Mouse (Mus musculus): Measurements from ENCODE around the gene Pbld1. TPM values are rescaled to one million over a fixed set of nuclear protein-coding genes. Genes with fewer than 3 reads are reported as not detected.

The Pbld1 gene
- polyA plus RNA-seq, 1 experiment: 0.23 TPM

DNA sequence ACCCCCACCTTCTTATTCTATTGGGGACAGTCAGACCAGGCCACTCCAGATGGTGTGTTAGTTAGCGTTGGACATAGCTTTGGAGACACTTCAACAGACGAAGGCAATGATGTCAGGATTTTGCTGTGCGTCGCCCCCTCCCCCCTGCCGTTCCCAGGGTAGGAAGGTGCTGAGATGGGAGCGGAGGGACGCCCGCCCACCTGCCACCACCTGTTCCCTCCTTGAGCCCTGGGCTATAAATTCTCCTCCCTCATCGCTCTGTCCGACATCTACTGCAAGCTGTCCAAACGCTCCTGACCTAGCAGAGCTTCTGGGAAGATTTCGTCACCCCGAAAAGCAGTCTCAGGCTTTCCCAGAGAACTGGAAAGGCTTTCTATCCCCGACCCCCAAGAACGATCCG lies 39.6 kb downstream of the Pbld1 start, which contains the start of gene Atoh7:
Gene Atoh7, plus strand, starts transcription at position 131 of the 400 bp plus-strand sequence.
- H3K36me3 ChIP-seq (ENCODE audit: control insufficient read depth, insufficient read depth, low read length): no peaks in the 10 kb centered on the region
- peaks cover 3% of the 10 kb centered on the region; the same call in 1 of the 2 replicates for H3K27me3 ChIP-seq (ENCODE audit: control insufficient read depth, insufficient read depth, low read length)
- peak within 1 kb of the TSS; percentile 46 for H3K4me3 ChIP-seq (ENCODE audit: control insufficient read depth, insufficient read depth, low read length)
- no peak within 1 kb of the TSS for H3K27ac ChIP-seq (ENCODE audit: control insufficient read depth, insufficient read depth, low read length)
- peaks cover 11% of the 10 kb centered on the region for H3K4me1 ChIP-seq (replicated peaks; ENCODE audit: control insufficient read depth, insufficient read depth, low read length)
- WGBS: 69% methylated on average over 16 of the region's 16 CpGs
- no peak for TF ChIP-seq POLR2A (IDR thresholded peaks at IDR 0.05; ENCODE audit: control insufficient read depth, extremely low read depth, insufficient read depth, low read length, poor library complexity)
- TF ChIP-seq CTCF (IDR thresholded peaks at IDR 0.05; ENCODE audit: borderline replicate concordance, control insufficient read depth, extremely low read depth, insufficient read depth, low read length, poor library complexity): no peak
- DNase-seq: no peak

DNA sequence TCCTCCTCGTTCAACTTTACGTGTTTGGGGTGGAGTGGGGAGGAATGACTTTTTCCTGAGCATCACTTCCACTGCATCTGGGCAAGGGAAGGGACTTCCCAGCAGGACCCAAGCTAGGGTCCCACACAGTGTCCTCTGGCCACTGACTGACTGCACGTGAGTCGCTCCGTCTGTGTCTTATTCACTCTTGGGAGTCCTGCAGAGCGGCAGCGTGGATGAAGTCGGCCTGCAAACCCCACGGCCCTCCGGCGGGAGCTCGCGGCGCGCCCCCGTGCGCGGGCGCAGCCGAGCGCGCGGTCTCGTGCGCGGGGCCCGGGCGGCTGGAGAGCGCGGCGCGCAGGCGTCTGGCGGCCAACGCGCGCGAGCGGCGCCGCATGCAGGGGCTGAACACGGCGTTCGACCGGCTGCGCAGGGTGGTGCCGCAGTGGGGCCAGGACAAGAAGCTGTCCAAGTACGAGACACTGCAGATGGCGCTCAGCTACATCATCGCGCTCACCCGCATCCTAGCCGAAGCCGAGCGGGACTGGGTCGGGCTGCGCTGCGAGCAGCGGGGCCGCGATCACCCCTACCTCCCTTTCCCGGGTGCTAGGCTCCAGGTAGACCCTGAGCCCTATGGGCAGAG lies 40.1 kb downstream of the Pbld1 start:
- H3K27me3 ChIP-seq (ENCODE audit: control insufficient read depth, insufficient read depth, low read length): peaks cover 3% of the 10 kb centered on the region; the same call in 1 of the 2 replicates
- no peaks in the 10 kb centered on the region for H3K36me3 ChIP-seq (ENCODE audit: control insufficient read depth, insufficient read depth, low read length)
- H3K27ac ChIP-seq (ENCODE audit: control insufficient read depth, insufficient read depth, low read length): no peak overlapping the region
- H3K4me3 ChIP-seq (ENCODE audit: control insufficient read depth, insufficient read depth, low read length): peak overlapping the region; percentile 46
- no peak for DNase-seq
- TF ChIP-seq CTCF (IDR thresholded peaks at IDR 0.05; ENCODE audit: borderline replicate concordance, control insufficient read depth, extremely low read depth, insufficient read depth, low read length, poor library complexity) (no peak), POLR2A (IDR thresholded peaks at IDR 0.05; ENCODE audit: control insufficient read depth, extremely low read depth, insufficient read depth, low read length, poor library complexity) (no peak)
- peaks cover 11% of the 10 kb centered on the region for H3K4me1 ChIP-seq (replicated peaks; ENCODE audit: control insufficient read depth, insufficient read depth, low read length)
- 2% methylated on average over 62 of the region's 62 CpGs for WGBS

DNA sequence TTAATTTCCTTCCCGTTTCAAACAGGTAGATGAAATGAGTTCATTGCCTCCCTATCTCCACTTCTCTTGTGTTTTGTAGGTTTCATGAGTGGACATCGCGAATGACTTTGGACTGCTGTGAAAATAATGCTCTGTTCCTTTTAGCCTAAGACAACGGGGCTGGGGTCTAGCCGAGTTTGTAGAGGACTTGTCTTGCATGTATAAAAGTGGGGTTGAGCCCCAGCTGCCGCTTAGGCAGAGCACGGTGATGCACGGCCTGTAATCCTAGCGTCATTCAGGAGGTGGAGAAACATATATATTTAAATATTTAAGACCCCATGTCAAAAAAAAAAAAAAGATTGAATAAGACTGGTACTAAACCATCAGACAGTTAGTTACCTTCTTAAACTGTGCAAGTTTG lies 40.7 kb downstream of the Pbld1 start:
- 26% methylated on average over 9 of the region's 9 CpGs for WGBS
- Histone ChIP-seq H3K27ac (ENCODE audit: control insufficient read depth, insufficient read depth, low read length) (no peak overlapping the region), H3K36me3 (ENCODE audit: control insufficient read depth, insufficient read depth, low read length) (no peaks in the 10 kb centered on the region), H3K27me3 (ENCODE audit: control insufficient read depth, insufficient read depth, low read length) (peaks cover 3% of the 10 kb centered on the region; the same call in 1 of the 2 replicates), H3K4me1 (replicated peaks; ENCODE audit: control insufficient read depth, insufficient read depth, low read length) (peaks cover 11% of the 10 kb centered on the region), H3K4me3 (ENCODE audit: control insufficient read depth, insufficient read depth, low read length) (peak overlapping the region; percentile 46)
- no peak for TF ChIP-seq CTCF (IDR thresholded peaks at IDR 0.05; ENCODE audit: borderline replicate concordance, control insufficient read depth, extremely low read depth, insufficient read depth, low read length, poor library complexity)
- no peak for TF ChIP-seq POLR2A (IDR thresholded peaks at IDR 0.05; ENCODE audit: control insufficient read depth, extremely low read depth, insufficient read depth, low read length, poor library complexity)
- no peak for DNase-seq

DNA sequence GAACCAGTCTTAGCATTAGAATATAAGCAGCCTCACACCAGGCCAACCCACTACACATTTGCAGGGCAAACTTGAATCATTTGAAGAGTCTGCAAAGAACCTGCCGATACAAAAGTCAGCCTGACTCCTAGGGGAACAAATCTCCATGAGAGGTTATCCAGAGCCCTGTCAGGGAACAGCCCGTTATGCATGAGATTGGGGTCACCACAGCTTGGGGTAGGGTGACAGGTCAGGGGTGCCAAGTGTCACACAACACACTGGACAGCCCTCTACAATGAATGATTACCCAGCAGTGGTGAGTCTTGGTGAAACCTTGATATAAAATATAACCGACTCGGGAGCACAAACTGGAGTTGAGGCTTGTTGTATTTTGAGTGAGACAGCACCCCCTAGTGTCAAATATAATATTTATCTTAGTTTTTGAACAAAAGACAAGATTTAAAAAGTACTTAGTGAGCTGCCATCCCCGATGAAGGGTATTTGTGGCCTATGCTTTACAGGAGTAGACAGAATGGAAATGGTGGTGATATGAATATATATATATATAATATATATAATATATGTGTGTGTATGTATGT lies 53.2 kb downstream of the Pbld1 start:
- Histone ChIP-seq H3K27ac (ENCODE audit: control insufficient read depth, insufficient read depth, low read length) (no peak overlapping the region), H3K4me1 (replicated peaks; ENCODE audit: control insufficient read depth, insufficient read depth, low read length) (no peaks in the 10 kb centered on the region), H3K36me3 (ENCODE audit: control insufficient read depth, insufficient read depth, low read length) (no peaks in the 10 kb centered on the region), H3K4me3 (ENCODE audit: control insufficient read depth, insufficient read depth, low read length) (no peak overlapping the region), H3K27me3 (ENCODE audit: control insufficient read depth, insufficient read depth, low read length) (no peaks in the 10 kb centered on the region)
- WGBS: 41% methylated on average over 5 of the region's 5 CpGs
- no peak for DNase-seq
- TF ChIP-seq POLR2A (IDR thresholded peaks at IDR 0.05; ENCODE audit: control insufficient read depth, extremely low read depth, insufficient read depth, low read length, poor library complexity): no peak
- TF ChIP-seq CTCF (IDR thresholded peaks at IDR 0.05; ENCODE audit: borderline replicate concordance, control insufficient read depth, extremely low read depth, insufficient read depth, low read length, poor library complexity): no peak

DNA sequence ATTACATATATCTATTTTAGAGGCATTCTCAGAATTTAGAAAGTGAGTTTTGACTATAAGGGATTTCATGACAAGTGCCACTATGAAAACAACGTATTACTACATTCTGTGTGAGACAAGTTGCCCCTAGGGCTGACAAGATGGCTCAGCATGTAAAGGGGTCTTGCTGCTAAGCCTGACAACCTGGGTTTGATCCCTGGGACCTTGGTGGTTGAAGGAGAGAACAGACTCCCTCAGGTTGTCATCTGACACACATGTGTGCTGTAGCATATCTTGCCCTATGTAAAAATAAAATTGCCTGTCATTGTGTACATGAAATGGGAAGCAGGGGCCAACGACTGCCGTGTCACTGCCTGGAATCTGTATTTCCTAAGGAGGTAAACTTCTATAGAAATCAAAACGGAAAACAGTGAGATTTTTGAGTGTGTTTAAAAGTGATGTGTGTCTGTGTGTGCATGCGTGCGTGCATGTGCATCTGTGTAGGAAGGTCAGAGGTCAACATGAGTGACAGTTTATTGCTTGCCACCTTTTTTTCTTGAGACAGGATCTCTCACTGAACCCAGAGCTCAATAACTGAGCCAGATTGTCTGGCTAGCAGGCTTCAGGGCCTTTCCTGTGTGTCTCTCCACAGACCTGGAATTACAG lies 53.9 kb downstream of the Pbld1 start:
- H3K27me3 ChIP-seq (ENCODE audit: control insufficient read depth, insufficient read depth, low read length): no peaks in the 10 kb centered on the region
- no peak for DNase-seq
- no peak overlapping the region for H3K27ac ChIP-seq (ENCODE audit: control insufficient read depth, insufficient read depth, low read length)
- TF ChIP-seq CTCF (IDR thresholded peaks at IDR 0.05; ENCODE audit: borderline replicate concordance, control insufficient read depth, extremely low read depth, insufficient read depth, low read length, poor library complexity): no peak
- no peak for TF ChIP-seq POLR2A (IDR thresholded peaks at IDR 0.05; ENCODE audit: control insufficient read depth, extremely low read depth, insufficient read depth, low read length, poor library complexity)
- no peak overlapping the region for H3K4me3 ChIP-seq (ENCODE audit: control insufficient read depth, insufficient read depth, low read length)
- WGBS: 77% methylated on average over 6 of the region's 6 CpGs
- H3K36me3 ChIP-seq (ENCODE audit: control insufficient read depth, insufficient read depth, low read length): no peaks in the 10 kb centered on the region
- H3K4me1 ChIP-seq (replicated peaks; ENCODE audit: control insufficient read depth, insufficient read depth, low read length): no peaks in the 10 kb centered on the region

DNA sequence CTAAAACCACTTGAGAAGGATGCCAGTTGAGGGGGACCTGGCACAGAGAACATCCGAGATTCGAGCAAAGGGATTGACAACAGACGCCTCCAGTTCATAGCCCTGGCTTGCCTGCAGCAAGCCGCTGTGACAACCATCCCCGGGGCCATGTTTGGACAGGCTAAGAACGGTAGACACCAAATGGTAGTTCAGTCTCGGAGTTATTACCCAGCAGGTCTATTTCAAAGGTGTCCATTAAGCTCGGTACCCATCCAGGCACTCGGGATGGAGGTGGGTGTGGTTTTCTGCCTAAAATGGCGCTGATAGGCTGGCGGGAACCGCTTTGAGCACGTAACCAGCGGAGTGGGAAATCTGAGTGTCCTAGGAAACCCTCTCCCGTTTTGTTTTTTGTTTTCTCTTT lies 55.9 kb downstream of the Pbld1 start:
- 92% methylated on average over 15 of the region's 15 CpGs for WGBS
- TF ChIP-seq CTCF (IDR thresholded peaks at IDR 0.05; ENCODE audit: borderline replicate concordance, control insufficient read depth, extremely low read depth, insufficient read depth, low read length, poor library complexity) (no peak), POLR2A (IDR thresholded peaks at IDR 0.05; ENCODE audit: control insufficient read depth, extremely low read depth, insufficient read depth, low read length, poor library complexity) (no peak)
- H3K36me3 ChIP-seq (ENCODE audit: control insufficient read depth, insufficient read depth, low read length): no peaks in the 10 kb centered on the region

More for the DNA sequence above, 55.9 kb downstream of the Pbld1 start:
- H3K27ac ChIP-seq (ENCODE audit: control insufficient read depth, insufficient read depth, low read length): no peak overlapping the region
- DNase-seq: no peak
- H3K27me3 ChIP-seq (ENCODE audit: control insufficient read depth, insufficient read depth, low read length): no peaks in the 10 kb centered on the region
- no peaks in the 10 kb centered on the region for H3K4me1 ChIP-seq (replicated peaks; ENCODE audit: control insufficient read depth, insufficient read depth, low read length)
- H3K4me3 ChIP-seq (ENCODE audit: control insufficient read depth, insufficient read depth, low read length): no peak overlapping the region

All from thymus, adult 2 months (tissue).